Mouse (Mus musculus): ENCODE measurements around the gene Trak2. TPM values are rescaled to one million over a fixed set of nuclear protein-coding genes. Genes with fewer than 3 reads are reported as not detected.

The Trak2 gene
- polyA plus RNA-seq (2015; fragmentation: Nextera tagmentation; extraction: Ambion mirVana) = 13.3 and 13.5 TPM in 2 replicates

DNA sequence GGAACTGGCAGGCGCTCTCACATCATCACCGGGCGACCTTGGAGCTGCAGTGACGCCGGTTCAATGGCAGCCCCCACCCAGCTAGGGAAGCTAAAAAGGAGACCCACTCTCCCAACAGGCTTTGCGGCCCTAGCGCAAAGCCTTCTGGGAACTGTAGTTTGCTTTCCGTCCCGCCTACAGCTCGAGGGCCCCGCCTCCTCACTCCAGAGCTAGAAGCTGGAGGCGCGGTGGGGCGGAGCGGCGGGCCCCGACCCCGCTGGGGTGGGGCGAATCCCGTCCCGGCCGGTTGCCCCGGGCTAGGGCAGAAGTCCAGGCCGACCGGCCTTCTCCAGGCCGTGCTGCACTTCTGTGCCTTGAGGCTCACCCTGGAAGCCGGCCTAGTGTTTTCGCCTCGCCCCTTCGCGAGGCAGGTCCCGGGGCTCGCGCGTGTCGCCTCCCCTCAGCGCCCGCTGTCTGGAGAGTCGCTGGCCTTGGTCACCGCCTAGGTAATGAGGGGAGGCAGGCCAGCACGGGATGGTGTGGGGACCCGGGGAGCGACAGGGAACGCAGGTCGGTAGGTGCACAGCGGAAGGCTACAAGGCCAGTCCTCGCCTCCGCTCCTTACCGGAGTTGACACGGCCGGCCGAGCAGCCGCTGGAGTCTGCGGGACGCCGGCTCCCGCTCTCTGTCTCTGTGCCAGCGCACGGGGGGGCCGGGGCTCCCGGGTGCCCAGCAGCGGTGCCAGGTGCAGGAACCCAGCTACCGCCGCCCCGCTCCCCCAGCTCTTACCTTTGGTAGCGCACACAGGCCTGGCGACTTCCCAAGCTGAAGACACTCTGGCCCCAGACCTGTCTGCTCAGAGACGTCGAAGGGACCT, at the start of gene Trak2, which contains the start of gene Stradb:
Gene Trak2 (minus strand): TSS at position 65 of the 856 bp plus-strand sequence.
Gene Stradb (plus strand): TSS at position 157 of the 856 bp plus-strand sequence.

Other genes with a start within 250 kb of the Trak2 start
- 4.8 and 5.1 TPM in 2 replicates for gene Casp8, start 178.1 kb downstream of the Trak2 start, polyA plus RNA-seq (2015; fragmentation: Nextera tagmentation; extraction: Ambion mirVana)
- gene Stradb, start 92 bp upstream of the Trak2 start, polyA plus RNA-seq (2015; fragmentation: Nextera tagmentation; extraction: Ambion mirVana) = 86.9 and 92.6 TPM in 2 replicates
- gene C2cd6, start 121.5 kb upstream of the Trak2 start, polyA plus RNA-seq (2015; fragmentation: Nextera tagmentation; extraction: Ambion mirVana) = not detected in 2 replicates
- gene Tmem237, start 147.0 kb upstream of the Trak2 start, polyA plus RNA-seq (2015; fragmentation: Nextera tagmentation; extraction: Ambion mirVana) = 45.4 and 49.1 TPM in 2 replicates
- 0.71 and 0.83 TPM in 2 replicates for gene Mpp4, start 190.0 kb upstream of the Trak2 start, polyA plus RNA-seq (2015; fragmentation: Nextera tagmentation; extraction: Ambion mirVana)